Mouse (Mus musculus): Measurements from ENCODE around the gene Cpne2.

Cpne2 gene

DNA sequence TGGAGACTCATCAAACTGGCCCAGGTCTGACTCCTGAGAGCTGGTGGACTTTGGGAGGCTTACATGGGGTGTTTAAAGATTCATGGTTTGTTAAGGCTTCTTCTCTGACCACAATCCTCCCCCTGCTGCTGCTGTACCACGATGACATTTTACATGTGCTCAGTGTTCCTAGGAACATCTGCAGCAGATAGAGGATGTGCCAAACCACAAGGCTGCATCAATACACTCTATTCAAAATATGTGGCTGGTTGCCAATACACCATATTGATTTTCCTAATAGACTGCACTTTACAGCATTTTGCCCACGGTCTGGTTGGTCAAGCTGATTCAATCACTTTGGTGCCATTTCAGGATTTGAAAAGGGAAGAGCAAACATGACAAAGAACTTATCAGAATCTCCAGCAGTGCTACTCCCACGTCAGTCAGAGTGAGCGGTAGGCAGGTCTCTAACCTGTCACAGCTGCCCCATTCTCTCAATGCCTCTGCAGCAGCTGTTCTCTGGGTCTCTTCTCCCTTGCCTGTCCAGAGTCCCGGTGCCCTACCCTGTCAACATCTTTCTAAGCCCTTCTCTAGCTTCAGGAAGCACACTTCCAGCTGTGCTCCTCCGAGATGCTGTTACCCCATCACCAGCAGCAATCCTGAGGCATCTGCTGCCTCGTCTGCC is 49.2 kb downstream of the Cpne2 start:
- no peak for DNase-seq (ENCODE audit: low spot score in 2 of 2)

DNA sequence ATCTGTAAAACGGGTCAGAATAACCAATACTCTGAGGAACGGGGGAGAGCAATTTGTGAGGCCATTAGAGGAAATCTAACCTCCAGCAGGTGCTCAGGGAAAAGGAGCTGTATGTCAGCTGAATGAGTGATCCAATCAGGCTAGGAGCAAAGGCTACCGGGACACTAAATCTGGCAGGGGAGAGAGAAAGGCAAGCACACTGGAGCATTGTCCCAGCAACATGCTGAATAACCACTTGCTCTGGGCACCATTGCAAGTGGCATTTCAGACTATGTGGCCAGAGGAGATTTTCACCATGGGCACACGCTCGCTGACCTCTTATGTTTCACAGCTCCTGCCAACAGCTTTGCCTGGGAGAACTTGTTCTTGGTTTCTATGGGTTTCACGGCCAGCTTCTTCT is 49.8 kb downstream of the Cpne2 start:
- no peak for DNase-seq (ENCODE audit: low spot score in 2 of 2)

DNA sequence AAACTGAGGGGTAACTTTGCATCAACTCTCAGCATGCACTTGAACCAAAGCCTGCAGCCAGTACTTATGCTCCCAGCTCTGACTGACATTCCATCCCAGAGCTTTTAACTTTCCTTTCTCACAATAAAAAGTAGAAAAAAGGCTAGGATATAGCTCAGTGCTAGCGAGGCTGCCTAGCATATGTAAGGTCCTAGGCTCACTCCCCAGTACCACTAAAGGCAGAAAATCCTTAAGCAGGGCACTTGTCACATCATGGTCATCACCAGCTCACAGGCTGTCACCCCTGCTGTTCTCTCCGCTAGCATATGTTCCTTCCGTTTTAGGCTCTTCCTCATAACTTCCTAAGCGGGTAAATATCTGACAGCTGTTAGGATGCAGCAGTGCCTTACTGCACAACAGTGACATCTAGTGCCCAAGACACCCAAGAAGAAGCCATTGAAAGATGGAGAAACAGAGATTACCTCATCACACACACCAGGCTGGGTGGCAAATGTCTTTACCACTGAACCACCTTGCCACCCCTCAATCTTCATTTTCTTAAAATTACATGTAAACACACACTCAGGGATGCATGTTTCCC is 51.5 kb downstream of the Cpne2 start:
- DNase-seq (ENCODE audit: low spot score in 2 of 2), result peak in 1 of 2 experiments; percentile 72

DNA sequence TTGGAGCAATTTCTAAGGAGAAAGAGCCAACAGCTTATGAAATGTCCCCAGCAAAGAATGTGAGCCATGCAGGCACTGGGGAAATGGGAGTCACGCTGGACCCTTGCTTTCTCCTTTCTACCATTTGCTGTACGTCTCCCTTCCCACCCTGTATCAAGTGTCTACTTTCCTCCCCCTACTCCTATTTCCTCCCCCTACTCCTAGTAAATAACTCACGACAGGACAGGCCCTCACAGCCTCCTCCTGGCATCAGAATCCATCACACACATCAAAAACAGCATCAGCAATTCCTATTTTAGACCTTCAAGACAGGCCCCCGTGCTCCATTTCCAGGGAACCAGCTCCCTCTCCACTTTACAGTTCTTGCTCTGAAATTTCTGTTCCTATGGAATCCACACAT is 58.9 kb downstream of the Cpne2 start:
- no peak for DNase-seq (ENCODE audit: low spot score in 2 of 2)

DNA sequence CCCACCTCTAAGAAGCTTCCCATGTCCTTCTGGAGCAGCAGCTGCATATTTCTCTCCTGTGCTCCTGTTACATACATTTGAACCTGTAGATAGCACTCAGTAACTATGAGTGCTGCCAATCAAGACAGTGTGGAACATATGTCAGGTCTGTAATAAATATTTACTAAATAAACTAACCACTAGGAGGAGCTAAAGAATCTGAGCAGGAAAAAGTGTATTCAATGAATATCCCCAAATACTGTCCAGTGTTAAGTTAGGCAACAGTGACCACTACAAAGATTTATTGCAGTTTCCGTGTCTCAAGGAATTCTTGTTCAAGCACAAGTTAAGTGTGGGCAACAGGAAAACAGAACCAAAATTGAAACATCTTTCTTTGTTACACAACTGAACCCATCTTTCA is 61.4 kb downstream of the Cpne2 start:
- DNase-seq (ENCODE audit: low spot score in 2 of 2), result no peak

DNA sequence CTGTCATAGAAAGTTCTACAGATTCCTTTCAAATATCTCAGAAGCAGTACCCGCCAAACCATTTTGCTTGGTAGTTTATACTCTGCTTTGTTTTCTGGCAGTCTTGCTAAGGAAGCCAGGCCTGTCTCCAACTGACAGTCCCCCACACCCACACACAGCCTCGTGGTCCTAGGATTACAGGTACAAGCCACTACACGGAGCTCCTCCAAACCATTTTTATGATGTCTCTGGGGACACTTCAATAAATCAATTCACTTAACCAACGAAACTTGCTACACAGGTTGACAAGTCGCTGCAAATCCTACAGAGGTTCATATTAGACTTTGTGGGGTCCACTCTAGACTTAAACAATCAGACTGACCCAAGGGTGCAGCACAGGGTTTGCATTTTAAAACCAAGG is 67.7 kb downstream of the Cpne2 start:
- no peak for DNase-seq (ENCODE audit: low spot score in 2 of 2)

DNA sequence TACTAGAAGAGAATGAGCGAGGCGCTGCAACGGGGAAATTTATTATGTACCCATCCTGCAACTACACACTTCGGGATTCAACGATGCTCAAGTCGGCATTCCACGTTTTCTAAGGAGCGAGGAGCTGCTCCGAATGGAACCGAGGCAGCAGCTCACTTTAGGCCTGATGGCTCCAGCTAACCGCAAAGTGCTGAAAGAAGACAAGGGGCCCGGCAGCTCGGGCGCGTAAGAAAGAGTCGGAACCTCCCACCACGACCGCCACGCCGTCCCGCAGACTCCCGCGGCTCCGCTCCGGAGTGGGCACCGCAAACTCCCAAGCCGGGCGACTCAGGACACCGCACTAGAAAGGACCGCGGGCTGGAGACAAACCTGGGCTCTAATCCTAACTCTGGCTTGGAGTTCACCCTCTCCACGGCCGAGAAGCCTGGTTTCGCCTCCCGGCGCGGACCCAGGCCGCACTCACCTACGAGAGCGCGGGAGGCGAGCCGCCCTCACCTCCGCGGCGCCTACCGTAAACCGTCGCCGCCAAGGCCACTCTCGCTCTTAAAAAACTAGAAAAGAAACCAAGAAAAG is 68.3 kb downstream of the Cpne2 start:
- no peak for DNase-seq (ENCODE audit: low spot score in 2 of 2)

DNA sequence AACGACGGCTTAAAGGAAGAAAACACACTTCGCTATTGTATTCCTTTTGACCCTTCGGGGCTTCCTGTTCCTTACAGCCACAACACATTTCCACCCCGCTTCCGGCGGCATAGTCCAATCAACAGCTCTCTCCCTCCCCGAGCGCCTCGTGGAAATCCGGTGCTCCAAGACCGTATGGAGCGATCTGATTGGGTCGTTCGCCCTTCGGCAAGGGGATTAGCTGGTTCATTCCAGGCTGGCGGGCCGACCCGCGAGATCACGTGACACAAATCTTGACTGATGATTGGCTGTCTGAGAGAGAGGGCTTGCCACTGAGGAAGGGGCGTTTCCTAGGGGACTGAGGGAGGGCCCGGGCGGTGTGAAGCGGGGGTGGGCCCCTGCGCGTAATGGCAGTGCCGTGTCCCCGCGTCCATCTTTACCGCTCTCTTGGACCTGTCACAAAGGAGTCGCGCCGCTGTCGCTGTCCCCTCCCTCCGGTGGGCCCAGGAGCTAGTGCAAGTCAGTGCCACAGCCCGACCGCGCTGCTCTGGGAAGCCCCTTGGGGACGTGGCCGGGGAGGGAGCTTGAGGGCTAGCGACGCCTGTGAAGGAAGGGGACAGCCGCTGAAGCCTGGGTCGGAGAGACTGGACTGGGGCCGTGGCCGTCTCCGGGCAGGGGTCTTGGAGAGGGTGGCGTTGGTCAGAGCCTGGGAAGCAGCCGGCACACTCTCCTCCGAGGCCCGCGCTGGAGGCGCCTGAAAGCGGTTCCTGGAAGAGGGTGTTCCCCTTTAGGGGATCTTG is 69.0 kb downstream of the Cpne2 start, which contains the start of the genes Rspry1 and Fam192a:
TSS of gene Rspry1 (plus strand) at position 331 of the 779 bp plus-strand sequence.
TSS of gene Fam192a (minus strand) at position 391 of the 779 bp plus-strand sequence.
- peak; percentile 99 to 100 for DNase-seq (ENCODE audit: low spot score in 2 of 2)

DNA sequence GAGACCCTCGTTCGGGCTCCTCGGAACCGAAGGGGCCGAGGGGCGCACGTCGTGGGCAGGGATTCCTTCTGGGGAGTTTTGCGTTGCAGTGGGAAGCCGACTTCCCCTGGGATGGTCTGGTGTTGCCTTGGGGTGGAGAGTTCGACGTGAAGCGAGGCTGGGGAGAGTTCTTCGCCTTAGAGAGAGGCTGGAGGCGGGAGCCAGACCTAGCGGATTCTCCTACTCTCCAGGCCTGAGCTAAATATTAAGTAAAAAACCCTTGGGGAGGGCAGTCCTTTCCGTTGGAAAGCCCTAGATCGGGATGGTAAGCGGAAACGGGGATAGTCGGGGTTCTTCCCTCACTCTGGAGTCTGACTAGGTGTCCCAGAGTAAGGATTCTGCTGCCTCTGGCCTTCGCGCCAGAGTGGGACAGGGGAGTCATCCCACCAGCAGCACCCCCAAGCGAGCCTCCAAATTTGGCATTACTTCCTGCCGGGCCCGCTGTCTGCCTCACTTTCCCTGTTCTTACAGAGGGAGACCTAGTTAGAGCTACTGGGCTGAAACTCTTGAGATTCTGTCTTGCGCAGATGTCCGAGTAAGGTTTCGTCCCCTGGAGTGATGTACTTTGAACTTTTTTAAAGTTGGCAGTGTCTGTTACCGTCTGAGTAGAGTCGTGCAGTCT is 69.8 kb downstream of the Cpne2 start:
- no peak for DNase-seq (ENCODE audit: low spot score in 2 of 2)

DNA sequence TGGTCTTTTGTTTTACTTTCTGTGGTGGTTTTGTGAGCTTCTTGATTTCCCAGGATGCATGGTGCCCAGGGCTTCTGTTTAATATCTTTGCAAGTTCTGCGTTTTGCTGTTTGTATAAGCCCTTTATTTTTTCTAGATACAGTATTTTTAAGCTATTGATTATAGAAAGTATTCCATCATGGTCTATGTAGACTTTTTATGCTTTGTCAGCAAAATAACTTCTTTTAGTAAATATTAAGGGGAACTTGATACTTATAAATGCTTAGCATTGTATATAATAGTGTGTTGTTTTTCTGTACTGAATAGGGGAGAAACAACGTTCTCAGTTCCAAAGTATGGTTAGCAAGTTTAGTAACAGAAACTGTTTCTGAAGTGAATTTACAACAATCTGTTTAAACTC is 71.2 kb downstream of the Cpne2 start:
- no peak for DNase-seq (ENCODE audit: low spot score in 2 of 2)

DNA sequence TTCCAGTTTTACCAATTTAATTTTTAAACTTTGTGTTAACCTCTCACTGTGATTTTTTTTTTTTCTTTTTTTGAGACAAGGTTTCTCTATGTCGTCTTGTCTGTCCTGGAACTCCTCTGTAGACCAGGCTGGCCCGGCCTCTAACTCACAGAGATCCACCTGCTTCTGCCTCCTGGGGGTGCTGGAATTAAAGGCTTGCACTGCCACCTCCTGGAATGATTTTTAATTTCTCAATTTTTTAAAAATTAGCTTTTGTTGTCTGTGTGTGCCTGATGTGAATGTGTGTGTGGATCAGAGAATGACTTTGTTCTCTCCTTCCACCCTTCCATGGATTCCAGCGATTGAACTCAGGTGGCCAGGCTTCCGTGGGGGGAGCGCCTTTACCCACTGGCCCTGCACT is 74.3 kb downstream of the Cpne2 start:
- no peak for DNase-seq (ENCODE audit: low spot score in 2 of 2)
